Mouse (Mus musculus) natural killer cell, adult 2 months (primary cell): ENCODE measurements around the gene Ppp1r10.
"Not testable (repeated sequence)": the region's sequence is repeated elsewhere in the genome, so short reads cannot be mapped to it uniquely, and the experiment has no call there.

Experiments used
- DNase-seq, 2 experiments: peaks; one replicate each; pipeline ENCODE4 v3.0.0; 2022; ENCODE audit warnings: low spot score in 2 of 2

Gene Ppp1r10

DNA sequence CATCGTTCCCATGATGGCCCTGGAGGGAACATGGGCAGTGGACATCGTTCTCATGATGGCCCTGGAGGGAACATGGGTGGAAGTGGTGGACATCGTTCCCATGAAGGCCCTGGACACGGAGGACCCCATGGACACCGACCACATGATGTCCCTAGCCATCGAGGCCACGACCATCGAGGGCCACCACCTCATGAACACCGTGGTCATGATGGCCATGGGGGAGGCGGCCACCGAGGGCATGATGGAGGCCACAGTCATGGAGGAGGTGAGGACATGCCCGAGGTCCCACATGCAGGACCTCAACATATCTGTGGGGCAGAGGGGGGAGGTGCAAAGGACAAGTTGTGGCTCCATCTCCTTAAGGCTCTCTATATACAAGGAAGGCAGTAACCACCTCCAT lies 14.4 kb downstream of the Ppp1r10 start:
- no peak for DNase-seq

DNA sequence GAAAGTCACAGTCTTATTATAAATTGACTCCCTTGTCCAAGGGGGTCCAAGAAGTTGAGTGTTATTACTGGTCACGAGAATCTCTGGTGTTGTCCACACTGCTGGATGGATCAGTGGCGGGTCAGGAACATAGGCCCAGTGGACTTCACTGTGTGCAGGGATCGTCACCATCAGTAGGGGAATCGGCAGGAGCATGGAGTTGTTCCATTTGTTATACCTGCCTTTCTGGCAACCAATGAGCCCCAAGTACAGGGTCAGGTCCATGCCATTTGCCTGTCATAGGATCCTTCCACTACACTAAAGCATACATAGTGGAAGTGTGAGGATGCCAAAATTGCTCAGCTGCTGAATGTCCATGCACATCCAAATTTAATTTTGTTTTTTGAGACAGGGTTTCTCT lies 16.4 kb downstream of the Ppp1r10 start:
- DNase-seq: no peak

DNA sequence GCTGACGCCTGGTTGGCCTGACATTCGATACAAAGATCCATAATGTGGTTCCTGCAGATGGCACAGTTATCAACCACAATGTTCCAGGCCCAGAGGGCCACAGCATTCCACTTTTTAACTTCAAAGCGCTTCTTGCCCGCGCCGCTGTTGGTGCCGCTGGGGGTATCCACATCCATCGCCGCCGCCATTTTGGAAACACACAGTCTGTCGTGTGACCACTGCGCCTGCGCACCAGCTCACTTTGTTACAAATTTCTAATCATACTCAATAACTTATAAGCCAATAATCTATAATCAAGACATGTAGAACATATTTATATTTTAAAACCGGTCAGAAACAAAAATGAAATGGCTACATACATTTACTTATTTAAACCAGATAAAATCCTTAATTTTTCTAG lies 19.5 kb downstream of the Ppp1r10 start:
- not testable (repeated sequence) for DNase-seq

DNA sequence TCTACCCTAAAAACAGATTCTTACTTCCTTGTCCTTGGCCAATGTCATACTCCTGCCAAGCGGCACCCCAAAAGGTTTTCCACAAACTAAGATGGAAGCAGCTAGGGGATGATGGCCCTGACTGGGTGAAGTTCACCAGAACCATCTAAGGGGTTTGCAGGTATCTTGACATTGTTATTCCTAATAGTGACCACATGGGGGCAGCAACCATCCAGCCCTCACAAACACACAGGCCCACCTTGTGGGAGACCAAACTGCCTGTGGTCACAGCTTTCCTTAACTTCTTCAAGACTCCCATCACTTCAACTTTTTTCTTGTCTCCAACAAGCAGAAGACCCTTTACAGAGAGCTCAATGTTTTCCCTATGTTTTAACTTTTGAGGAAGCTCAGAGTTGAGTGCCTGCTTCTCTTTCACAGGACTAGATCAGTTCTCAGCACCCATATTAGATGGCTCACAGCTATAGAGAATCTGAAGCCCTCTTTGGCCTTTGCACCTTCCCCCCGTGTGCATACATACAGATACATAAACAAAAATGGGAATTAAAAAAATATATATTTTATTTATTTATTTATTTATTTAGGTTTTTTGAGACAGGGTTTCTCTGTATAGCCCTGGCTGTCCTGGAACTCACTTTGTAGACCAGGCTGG lies 21.6 kb downstream of the Ppp1r10 start:
- peak; percentile 44 to 58 for DNase-seq

DNA sequence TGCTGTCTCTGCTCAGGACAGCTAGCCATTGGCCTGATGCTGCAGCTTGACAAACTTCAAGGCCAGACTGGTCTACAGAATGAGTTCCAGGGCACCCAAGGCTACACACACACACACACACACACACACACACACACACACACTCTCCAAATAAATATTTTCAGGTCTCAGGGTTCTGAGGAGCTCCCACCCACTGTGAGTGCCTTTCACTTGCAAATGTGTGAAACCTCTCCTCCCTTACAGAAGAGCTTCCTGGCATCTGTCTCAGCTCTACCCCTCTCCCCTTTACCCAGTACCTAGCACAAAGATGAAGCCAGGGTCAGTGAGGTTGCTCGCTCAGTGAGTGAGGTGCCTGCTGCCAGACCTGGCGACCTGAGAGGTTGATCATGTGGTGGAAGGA lies 22.9 kb downstream of the Ppp1r10 start:
- DNase-seq: no peak

DNA sequence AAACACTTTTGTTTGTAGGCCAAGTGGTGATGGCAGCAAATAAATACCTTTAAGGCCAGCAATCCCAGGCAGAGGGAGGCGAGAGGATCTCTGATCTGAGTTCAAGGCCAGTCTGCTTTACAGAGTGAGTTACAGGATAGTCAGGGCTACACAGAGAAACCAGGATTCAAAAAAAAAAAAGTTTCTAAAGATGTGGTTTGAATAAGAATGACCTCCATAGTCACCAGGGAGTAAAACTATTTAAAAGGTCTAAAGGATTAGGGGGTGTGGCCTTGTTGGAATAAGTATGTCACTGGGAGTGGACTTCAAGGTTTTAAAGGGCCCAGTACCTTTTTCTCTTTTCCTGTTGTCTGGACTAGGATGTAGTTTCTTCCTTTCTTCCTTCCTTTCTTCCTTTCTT lies 23.7 kb downstream of the Ppp1r10 start:
- no peak for DNase-seq

DNA sequence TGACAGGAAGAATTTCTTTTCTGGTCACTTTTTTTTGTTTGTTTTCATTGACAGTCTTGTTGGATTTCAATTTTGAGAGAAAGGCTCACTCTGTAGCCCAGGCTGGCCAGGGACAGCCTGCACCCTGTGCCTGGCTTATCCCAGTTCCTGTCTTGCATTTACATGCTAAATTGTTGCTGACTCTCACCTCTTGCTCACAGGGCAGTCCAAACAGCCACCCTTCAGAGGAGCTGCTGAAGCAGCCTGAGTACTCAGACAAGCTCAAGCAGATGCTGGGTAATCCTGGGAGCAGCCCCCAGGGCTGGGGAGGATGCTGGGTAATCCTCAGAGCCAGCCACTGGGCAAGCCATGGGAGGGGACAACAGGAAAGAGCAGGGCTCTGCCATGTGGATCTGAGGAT lies 34.7 kb downstream of the Ppp1r10 start:
- not testable (repeated sequence) for DNase-seq

DNA sequence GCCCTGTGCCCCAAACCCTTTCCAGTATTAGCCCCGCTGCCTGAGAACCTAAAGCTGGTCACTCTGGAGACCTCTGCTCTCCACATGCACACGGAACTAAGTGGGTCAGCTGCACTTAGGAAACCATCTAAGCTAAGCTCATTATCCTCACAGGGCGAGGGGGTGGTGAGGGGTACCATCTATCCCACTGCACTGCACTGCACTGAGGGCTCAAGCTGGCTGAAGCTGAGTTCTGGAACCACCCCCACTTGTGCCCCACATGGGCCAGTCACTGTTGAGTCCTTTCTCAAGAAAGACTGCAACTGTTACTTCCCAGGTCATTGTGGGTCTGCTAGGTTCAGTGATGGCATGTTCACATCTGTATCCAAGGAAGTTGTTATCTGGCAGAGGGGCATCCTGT lies 36.3 kb downstream of the Ppp1r10 start:
- not testable (repeated sequence) for DNase-seq

DNA sequence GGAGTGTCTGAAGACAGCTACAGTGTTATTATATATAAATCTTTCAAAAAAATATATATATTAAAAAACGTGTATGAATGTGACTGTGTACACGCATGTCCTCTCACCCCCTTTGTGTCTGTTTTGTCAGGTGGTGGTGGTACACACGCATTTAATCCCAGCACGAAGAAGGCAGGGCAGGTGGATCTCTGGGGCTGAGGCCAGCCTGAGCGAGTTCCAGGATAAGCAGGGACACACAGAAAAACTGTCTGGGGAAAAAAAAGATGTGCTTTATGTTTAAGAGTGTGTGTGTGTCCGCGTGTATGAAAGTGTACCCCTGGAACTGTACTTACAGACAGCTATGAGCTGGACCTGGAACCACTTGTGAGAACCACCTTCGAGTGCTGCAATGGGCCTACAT lies 38.4 kb downstream of the Ppp1r10 start:
- DNase-seq: no peak

DNA sequence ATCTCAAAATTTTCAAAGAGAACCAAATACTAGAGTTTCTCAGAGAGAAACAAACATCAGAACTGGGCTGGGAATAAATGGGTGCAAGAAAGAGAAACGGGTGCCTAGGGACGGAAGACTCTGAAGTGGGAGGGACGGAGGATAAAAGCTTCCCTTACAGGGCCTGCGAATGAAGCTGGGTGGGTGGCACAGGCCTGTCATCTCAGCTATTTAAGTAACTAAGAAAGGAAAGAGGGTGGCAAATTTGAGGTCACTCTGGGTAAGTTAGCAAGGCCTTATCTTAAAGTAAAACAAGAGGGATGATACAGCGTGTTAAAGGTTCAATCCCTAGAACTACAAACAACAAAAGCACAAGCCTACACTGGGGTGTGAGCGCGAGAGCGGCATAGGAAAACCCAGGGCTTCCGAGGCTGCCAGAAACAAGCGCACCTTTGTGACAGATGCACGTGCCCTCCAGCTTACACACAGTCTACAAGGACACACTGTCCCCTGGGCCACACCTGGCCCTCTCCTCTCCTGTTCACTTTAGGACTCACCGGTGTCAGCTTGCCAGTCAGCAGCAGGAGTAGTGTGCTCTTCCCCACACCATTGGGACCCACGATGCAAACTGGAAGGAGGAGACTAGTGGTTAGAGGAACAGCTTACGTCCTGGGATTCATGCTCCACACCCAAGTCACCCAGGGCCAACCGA lies 42.4 kb downstream of the Ppp1r10 start:
- DNase-seq: no peak

DNA sequence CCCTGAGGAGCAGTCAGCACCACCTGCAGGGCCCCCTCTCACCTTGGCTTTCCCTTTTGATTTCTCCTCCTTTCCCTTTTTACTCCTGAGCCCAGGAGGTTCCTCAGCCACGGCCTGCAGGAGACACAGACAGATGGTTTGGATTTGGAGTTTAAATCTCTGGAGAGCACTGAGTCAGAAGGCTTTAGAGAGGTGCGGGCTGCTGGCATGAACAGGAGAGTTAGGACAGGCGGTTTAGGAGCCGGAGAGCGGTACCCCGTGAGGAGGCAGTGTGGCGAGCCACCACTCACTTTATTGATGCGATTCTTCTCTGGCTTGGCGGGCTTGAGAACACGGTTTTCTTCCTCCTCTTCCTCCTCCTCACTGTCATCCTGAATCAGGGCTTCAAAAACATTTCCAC lies 47.0 kb downstream of the Ppp1r10 start:
- no peak for DNase-seq

DNA sequence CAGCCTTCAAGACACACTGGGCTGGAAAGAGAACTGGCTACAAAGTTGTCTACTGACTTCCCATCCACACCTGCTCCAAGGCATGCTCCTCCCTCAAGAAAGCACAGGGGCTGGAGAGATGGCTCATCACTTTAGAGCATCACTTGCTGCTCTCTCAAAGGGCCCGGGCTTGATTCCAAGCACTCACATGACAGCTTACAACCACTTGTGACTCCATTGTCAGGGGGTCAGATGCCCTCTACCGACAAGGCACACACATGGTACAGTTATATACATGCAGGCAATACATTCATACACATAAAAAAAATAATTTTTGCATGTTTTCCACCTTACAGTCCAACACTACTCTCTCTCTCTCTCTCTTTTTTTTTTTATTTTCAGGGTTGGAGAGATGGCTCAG lies 51.4 kb downstream of the Ppp1r10 start:
- no peak for DNase-seq

DNA sequence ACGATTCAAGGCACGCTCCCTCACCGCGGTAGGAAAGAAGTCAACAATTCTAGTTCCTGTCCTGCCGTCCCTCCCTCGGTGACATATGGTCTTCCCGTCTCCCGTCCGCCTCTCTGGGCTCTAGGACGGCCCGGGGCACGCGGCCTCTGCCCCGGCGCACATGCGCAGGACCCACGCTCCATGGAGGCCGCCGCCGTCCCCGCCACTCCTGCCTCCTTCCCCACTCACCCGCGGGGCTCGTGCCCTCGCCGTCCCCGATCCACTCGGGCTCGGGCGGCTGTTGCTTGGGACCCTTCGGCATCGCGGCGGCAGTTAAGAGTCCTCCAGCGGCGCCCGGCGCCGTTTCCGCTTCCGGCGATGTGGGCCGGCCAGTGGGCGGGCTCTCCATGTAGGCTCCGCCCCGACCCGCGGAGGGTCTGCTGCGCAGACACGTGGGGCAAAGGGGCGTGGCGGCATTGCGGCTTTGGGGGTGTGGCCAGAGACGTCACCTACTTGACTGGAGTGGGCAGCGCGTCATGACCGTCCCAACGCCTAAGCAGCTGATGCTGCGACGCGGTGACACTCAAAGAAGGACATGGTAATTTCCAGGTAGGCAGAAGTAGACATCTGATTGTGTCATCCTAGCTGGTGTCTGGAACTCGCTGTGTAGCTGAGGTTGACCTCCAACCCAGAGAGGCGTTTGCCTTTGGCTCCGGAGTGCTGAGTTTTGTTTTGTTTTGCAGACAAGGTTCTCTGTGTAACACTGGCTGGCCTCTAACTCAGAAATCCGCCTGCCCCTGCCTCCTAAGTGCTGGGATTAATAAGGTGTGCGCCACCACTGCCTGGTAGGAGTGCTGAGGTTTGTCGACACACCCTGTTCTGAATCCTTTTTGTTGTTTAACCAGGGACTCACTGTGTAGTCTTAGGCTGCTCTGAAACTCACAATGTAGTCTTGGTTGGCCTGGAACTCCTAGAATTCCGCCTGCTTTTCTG lies 53.5 kb downstream of the Ppp1r10 start, which contains the start of gene Abcf1:
Abcf1 (minus strand) TSS at position 344 of the 972 bp plus-strand sequence.
- DNase-seq: peak; percentile 100

DNA sequence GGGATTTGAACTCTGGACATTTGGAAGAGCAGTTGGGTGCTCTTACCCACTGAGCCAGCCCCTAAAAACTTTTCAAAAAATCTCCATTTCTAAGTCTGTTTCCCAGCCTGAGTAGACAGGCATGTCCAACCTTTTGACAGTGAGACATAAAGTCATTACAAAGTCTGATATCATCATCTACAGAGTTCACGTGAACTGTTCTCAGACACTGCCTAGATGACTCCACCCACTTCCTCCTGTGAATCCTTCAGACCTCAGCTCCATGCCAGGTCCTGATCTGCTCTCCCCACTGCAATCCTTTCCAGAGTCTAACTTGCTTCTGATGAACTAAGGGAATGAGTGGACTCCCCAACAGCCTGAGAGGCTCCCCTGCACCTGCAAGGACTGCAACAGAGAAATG lies 55.9 kb downstream of the Ppp1r10 start:
- no peak for DNase-seq

DNA sequence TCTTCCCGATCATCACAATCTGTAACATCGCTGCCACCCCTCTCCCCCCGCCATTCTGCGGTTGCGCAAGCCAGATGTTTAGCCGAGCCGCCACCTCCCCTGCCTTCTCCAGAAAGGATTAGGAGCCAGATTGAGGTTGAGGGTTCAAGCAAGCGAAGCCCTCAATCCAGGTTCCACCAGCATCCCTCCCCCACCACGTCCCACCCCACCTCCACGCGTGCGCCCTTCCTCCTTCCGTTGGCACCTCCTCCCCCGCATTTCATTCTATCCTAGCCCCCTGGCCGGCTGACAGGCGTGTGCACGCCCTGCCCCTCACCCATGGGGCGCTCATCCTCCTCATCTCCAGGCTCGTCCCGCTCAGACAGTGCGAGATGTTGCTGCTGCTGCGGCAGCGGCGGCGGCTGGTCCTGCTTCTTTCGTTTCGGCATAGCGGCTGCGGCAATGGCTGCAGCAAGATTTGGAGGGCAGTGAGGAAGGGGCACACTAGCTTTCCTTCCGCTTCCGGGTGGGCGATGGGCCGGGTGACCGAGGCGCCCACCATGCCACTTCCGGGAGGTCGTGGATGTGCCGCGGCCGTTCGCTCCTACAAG lies 62.7 kb downstream of the Ppp1r10 start:
- DNase-seq: peak in 1 of 2 experiments; percentile 26

DNA sequence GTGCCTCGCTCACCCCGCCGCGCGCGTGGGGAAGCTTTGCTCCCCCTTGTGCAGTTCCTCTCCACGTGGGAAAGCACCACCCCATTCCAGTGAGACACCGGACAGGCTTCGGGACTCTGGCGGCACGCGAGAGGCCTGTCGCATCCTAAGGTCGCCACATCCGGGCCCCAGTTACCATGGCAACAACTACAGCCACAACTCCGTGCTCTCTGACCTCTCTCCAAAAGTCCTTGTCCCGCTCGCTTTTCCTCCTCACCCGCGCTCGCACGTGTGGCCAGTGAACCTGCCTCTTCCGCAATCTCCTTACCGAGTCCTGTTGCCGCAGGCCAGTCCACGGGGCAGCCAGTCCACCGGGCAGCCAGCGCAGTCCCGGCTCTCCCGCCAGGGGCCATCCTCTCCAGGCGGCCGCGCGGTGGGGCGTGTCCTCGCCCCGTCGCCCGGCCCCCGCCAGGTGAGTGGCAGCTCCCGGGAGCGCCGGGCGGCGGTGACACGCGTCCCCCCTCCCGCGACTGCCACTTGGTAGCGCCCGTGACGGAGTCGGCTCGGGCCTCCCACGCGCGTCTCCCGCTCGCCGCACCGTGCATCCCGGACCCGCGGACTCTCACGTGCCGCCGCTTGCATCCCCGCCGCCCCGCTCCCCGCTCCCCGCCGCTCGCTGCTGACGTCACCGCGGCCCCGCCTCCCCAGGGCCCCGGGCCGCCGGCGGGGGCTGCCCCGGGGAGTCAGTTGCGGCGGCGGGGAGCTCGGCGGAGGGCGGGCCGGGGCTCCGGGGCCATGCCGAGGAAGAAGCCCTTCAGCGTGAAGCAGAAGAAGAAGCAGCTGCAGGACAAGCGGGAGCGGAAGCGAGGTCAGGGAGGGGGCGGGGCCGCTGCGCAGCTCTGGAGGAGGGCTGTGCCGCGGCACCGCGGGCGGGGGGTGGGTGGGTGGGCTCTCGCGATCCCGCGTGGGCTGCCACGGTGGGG lies 63.4 kb downstream of the Ppp1r10 start, which contains the start of the genes Gnl1 and Prr3:
Gnl1 (plus strand) TSS at position 451 of the 962 bp plus-strand sequence.
Prr3 (minus strand) TSS at position 836 of the 962 bp plus-strand sequence.
- peak; percentile 91 to 93 for DNase-seq

DNA sequence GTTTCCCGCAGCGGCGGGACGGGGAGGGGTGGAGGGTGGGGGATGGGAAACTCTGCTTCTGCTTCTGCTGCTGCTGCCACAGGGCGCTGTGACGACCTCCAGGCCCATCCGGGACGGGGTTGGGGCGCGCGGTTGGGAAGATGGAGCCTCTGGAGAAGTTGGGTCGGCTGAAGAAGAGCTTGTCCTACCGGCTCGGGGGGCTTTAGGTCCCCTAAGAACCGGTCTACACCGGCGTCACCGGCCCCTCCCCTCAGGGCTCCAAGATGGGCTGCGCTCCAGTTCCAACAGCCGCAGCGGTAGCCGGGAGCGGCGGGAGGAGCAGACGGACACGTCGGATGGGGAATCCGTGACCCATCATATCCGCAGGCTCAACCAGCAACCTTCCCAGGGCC lies 64.1 kb downstream of the Ppp1r10 start:
- DNase-seq: no peak

DNA sequence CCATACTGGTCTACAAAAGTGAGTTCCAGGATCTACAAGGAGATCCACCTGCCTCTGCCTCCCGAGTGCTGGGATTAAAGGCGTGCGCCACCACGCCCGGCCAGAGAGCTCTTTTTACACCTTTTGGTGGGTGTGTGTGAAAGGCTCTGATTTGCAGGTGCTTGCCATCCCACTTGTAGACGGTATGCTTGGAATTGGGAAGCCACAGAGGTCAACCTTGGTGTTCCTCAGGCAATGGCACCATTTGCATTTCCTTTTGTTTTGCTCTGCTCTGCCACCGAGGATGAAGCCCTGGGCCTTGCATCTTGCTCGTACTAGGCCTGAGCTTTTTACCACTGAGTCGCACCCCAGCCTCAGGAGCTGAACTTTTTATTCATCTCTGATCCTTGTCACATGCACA lies 65.5 kb downstream of the Ppp1r10 start:
- DNase-seq: no peak
